Mouse (Mus musculus): ENCODE data around the gene Psmg1.

The Psmg1 gene

GRCm38 (mm10) chr16:95990462-95991121 lies at the start of gene Psmg1:
Gene Psmg1 (minus strand): TSS chr16:95990960.
- under 1% methylated on average over 58 of the region's 62 CpGs for WGBS

DNA sequence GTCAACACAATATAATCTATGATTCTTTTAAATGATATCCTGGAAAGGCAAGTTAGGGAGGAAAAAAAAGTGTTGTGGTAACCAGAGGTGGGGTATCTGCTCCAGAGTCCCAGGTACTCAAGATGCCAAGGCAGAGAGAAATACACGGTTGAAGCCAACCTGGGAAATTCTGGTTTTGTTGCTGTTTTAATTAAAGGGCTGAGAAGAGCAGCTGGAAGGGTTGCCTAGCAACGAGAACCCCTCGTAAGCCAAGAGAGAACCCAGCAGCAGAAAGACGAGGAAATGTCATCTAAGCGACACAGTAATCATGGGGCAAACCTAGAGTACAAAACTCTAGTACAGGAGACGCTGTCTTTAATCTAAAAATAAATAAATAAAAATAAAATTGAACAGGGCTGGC lies 48.8 kb upstream of the Psmg1 start:
- WGBS, result 37% methylated on average over 6 of the region's 6 CpGs

GRCm38 (mm10) chr16:96034473-96034872 lies 43.7 kb upstream of the Psmg1 start:
- WGBS, result 61% methylated on average over 6 of the region's 6 CpGs

DNA sequence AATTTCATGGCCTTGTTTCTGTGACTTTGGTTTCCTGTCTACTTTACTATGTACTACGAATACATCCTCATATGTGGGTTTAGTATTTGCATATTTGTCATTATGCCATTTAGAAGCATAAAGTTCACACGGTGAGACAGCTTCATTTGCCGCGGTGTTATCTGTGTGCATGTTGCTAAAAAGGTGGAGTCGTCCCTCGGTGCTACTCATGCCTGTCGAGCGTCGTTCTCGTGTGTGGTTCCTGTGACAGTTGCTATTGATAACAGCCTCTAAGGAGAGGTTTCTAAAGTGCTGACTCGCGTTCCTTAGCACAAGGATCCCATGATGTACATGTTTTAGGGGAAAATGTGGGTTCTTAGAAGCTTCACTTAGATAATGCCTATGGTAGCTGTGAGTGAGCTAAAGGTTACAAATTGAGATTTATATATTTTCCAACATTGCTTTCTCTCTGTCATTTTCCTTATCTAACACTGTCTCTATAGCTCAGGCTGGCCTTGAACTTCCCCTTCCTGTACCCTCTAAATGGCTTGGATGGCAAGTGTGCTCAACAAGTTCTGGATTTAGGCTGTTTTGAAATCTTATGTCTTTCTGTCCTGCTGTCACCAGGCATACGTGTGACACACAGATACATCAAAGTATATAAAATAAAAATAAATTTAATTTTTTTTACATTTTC lies 41.7 kb upstream of the Psmg1 start:
- WGBS, result 59% methylated on average over 13 of the region's 13 CpGs

DNA sequence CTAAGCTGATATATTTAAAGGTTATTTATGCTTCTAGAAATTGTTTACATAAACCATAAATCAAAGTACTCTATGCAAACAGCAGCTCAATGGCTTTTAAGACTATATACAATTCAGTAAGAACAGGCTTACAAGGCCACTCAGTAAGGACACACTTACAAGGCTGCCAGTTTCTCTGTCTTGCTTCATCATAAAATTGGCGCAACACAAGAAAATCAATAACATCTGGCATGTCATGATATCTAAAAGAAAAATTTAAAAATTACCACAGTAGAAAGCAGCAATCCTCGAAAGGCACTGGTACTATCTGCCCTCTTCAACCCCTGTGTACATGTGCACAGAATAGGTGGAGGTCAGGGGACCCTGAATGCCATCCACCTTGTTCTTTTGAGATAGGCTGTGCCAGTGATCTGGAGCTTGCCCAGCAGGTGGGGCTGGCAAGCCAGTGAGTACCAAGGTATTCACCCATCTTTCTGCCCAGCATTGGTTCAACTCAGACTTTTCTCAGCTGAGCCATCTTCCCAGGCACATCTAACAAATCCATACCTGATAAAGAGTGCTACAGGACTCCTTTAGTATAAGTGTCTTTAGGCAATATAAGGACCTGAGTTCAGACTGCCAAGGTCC lies 39.8 kb upstream of the Psmg1 start:
- 90% methylated on average over 2 of the region's 2 CpGs for WGBS

GRCm38 (mm10) chr16:96026256-96026655 lies 35.5 kb upstream of the Psmg1 start:
- WGBS, result 95% methylated on average over 5 of the region's 5 CpGs

GRCm38 (mm10) chr16:96025244-96025643 lies 34.5 kb upstream of the Psmg1 start:
- WGBS, result 71% methylated on average over 3 of the region's 3 CpGs

GRCm38 (mm10) chr16:96021045-96021444 lies 30.3 kb upstream of the Psmg1 start:
- 91% methylated on average over 10 of the region's 10 CpGs for WGBS

DNA sequence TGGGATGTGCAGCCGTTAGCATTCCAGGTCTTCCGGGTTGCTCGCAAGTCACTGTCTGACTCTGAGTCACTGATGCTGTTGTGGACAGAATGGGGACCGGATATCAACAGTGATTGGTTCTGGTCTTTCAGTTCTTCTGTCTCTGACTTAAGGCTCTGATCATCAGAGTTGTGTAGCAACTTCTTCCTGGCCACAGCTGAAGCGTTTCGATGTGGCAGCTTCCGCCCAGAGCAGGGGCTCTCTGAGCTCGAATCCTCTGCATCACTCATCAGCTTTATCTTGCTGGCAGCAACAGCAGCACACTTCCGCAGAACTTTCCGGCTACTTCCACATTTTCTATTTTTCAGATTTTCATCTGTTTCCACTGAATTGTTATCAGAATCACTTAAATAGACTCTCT lies 18.4 kb upstream of the Psmg1 start:
- WGBS, result no CpG with 5 or more reads among the region's 10 CpGs

DNA sequence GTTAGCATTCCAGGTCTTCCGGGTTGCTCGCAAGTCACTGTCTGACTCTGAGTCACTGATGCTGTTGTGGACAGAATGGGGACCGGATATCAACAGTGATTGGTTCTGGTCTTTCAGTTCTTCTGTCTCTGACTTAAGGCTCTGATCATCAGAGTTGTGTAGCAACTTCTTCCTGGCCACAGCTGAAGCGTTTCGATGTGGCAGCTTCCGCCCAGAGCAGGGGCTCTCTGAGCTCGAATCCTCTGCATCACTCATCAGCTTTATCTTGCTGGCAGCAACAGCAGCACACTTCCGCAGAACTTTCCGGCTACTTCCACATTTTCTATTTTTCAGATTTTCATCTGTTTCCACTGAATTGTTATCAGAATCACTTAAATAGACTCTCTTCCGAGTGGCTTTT lies 13.5 kb upstream of the Psmg1 start:
- no CpG with 5 or more reads among the region's 10 CpGs for WGBS

DNA sequence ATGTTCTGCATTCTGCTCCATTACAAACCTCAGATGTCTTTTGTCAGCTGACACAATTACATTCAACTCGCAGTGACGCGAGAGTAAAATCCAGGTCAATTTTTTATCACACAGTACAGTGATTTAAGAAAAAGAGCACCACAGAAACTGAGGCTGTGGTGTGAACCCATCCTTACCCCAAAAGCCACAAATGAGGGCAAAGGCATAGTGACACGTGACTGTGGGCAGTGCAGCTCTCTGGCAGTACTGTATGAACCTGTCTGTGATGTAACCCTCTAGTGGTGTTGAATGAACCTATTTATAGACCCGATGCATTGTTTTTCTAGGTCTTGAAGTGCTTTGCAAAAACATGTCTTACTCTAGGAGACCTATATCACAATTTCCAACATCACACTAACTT lies 8.5 kb upstream of the Psmg1 start:
- 59% methylated on average over 5 of the region's 5 CpGs for WGBS

DNA sequence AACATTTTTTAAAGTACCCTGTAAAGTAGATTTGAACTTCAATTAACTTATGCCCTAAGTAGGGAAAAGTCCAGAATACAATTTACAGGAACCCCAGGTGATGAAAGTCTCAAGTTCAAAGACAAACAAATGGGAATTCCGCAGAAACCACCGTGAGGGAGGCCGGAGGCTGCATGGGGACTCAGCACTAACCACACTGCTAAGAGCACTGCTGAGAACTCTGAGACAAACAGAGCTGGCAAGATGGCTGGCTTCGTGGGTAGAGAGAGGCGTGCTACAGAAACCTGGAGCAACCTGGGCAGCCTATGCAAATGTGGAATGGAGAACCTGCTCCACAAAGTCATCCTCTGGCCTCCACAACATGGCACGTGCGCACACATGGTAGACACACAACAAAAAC lies 5.4 kb upstream of the Psmg1 start:
- WGBS, result 85% methylated on average over 7 of the region's 7 CpGs

- 44% methylated on average over 4 of the region's 4 CpGs for WGBS
Observed at GRCm38 (mm10) chr16:95994576-95994975, 3.8 kb upstream of the Psmg1 start.

DNA sequence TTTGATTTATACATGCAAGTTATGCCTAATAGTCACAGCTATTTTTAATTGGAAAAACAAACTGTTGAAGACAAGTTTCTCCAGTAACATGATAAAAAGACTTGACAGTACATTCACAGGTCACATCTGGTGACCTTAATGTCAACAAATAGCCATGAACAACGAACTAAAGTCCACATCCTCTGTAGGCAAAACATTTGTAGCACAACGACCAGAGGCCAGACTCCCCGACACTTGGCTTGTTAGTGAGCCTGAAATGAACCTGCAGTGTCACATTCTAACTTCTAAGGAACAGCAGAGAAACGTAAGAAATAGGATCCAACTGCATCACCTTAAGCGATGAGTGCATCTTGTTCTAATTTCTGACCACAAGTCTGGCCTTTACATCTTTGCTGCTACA lies 1.8 kb upstream of the Psmg1 start:
- WGBS, result 78% methylated on average over 5 of the region's 5 CpGs

DNA sequence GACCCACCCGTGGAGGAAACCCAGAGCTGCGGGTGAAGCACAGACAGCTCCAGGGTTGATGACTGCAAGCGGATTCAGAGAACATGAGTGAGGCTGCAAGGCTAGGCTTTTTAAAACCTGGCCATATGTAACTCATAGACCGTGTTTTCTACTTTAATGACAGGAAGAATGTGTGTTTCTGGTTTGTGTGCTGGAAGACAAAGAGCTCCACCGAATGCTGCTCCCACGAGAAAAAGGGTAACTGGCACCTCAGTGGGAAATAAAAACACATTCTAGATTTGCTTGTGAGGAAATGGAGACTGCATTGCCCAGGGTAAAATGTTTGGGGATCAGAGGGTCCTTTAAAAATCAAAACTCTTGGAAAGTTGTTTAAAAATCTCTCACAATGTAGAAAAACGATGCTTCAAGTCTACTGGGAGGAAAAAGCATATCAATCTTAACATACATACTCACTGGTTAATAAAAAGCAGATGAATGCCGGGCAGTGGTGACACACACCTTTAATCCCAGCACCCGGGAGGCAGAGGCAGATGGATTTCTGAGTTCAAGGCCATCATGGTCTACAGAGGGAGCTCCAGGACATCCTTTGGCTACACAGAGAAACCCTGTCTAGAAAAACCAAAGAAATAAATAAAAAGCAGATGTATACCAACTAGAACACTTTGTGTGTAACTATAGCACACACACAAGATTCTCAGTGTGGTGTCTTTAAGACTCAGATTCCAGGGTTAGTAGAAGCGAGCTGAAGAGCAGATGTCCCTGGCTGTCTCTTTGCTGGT lies 551 bp upstream of the Psmg1 start:
- WGBS, result 5% methylated on average over 10 of the region's 10 CpGs

- WGBS, result 88% methylated on average over 5 of the region's 5 CpGs
Observed at GRCm38 (mm10) chr16:95984911-95985310, 5.8 kb downstream of the Psmg1 start.

- WGBS, result 85% methylated on average over 7 of the region's 7 CpGs
Observed at GRCm38 (mm10) chr16:95983601-95984000, 7.2 kb downstream of the Psmg1 start.

DNA sequence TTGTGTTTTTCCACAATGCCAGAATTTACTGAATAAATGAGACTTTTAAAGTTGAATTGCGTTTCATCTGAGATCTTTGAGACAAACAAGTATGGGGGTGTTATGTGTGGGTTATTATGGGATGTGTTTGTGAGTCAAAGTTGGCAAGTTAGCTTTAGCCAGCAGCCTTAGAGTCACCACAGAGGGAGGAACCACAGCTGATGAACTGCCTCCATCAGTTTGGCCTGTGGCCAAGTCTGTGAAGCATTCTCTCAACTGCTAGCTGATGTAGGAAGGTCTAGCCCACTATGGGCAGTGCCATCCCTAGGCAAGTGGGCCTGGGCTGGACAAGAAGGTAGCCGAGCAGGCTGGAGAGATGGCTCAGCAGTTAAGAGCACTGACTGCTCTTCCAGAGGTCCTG lies 19.9 kb downstream of the Psmg1 start:
- WGBS, result 82% methylated on average over 2 of the region's 2 CpGs

DNA sequence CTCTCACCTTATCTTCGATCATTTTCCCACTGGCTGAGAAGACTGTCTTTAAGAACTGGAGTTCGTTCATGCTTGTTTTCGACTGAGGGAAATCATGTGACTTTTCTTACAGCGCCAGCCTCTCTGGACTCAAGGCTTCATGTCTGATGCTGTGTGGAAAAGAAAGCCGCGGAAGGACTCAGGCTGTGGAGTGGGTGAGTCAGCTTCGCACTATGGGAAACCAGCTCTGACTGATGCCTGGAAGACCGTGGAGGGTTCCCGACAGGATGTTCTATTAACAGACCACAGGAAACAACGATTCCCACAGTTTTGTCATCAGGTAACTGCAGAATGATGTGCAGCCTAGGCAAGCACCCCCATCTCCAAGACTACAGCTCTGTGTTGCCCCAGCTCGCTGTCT lies 23.3 kb downstream of the Psmg1 start:
- 52% methylated on average over 11 of the region's 11 CpGs for whole genome bisulfite sequencing

- 45% methylated on average over 11 of the region's 11 CpGs for WGBS
Observed at GRCm38 (mm10) chr16:95964427-95965023, 26.2 kb downstream of the Psmg1 start.

DNA sequence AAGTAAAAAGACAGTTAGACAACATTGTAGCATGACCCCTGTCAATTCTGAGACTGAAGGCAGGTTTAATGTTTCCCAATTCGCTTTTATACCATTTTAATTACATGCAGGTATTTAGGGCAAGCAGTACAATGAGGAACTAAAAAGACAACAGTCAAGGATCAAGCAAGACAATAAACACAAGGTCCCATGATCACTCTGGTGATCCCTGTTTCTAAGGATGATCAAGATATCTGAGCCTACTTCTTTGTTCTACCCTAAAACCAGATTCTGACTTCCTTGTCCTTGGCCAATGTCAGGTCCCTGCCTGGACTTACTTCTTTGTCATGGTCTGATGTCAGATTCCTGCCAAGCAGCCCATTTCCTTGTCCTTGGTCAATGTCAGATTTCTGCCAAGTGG lies 29.3 kb downstream of the Psmg1 start:
- WGBS, result 82% methylated on average over 1 of the region's 1 CpGs

- WGBS, result 100% methylated on average over 2 of the region's 2 CpGs
Observed at GRCm38 (mm10) chr16:95960689-95961088, 30.1 kb downstream of the Psmg1 start.
